Mouse (Mus musculus) liver, postnatal 0 days (tissue): Measurements from ENCODE around the gene Cabin1. TPM values are rescaled to one million over a fixed set of nuclear protein-coding genes. Genes with fewer than 3 reads are reported as not detected.

Experiments
- ATAC-seq: fragments of 200-750 bp; cut with Nextera tagmentation; 2 replicates; pipeline ENCODE4 v1.8.0; 2017; ENCODE audit warnings: mild to moderate bottlenecking, moderate library complexity
- DNase-seq: peaks from one replicate; pipeline ENCODE4 v3.0.0-alpha.2; 2016
- H3K27ac ChIP-seq: fragments of 300-500 bp; sonication (generic); 2 replicates; pipeline ENCODE4 v1.5.1; 2014; ENCODE audit warnings: antibody characterized with exemption, moderate library complexity, mild to moderate bottlenecking, low read depth
- H3K27me3 ChIP-seq: fragments of 300-500 bp; sonication (generic); 2 replicates; pipeline ENCODE4 v1.6.1; 2014; ENCODE audit warnings: low read length, control low read depth, mixed read lengths; ENCODE audit not compliant: insufficient read depth
- H3K36me3 ChIP-seq: fragments of 300-500 bp; sonication (generic); replicated peaks from 2 replicates; pipeline ENCODE4 v1.6.1; 2014; ENCODE audit warnings: mild to moderate bottlenecking, control low read depth, low read length, moderate library complexity, mixed read lengths; ENCODE audit not compliant: insufficient read depth
- H3K4me1 ChIP-seq: fragments of 300-500 bp; sonication (generic); 2 replicates; pipeline ENCODE4 v1.6.1; 2014; ENCODE audit warnings: antibody characterized with exemption, mild to moderate bottlenecking, control low read depth; ENCODE audit not compliant: insufficient read depth
- H3K4me2 ChIP-seq: fragments of 300-500 bp; sonication (generic); 2 replicates; pipeline ENCODE4 v1.6.1; 2014; ENCODE audit warnings: low read depth, mild to moderate bottlenecking, low read length, moderate library complexity, mixed read lengths
- H3K4me3 ChIP-seq: fragments of 300-500 bp; sonication (generic); 2 replicates; pipeline ENCODE4 v1.5.1; 2014; ENCODE audit warnings: low read depth, low read length
- H3K9ac ChIP-seq: fragments of 300-500 bp; sonication (generic); replicated peaks from 2 replicates; pipeline ENCODE4 v1.6.1; 2014; ENCODE audit warnings: mild to moderate bottlenecking, moderate library complexity
- H3K9me3 ChIP-seq: fragments of 300-500 bp; sonication (generic); 2 replicates; pipeline ENCODE4 v1.6.1; 2016; ENCODE audit warnings: mild to moderate bottlenecking, control low read depth, low read length, mixed read lengths
- CTCF ChIP-seq: sonication (generic); IDR thresholded peaks from 2 replicates; pipeline ENCODE4 v1.5.1; 2016; ENCODE audit warnings: antibody characterized with exemption, low read depth
- EP300 ChIP-seq: IDR thresholded peaks from 2 replicates; pipeline ENCODE4 v1.6.1; 2016; ENCODE audit warnings: antibody characterized with exemption, low read depth, mild to moderate bottlenecking
- WGBS: fragments of 180-500 bp; shearing (Covaris S2); extraction: QIAGEN DNeasy Blood & Tissue Kit; methylation state at CpG from one replicate; pipeline ENCODE4 v1.1.7; 2014; ENCODE audit not compliant: insufficient replicate concordance; 5-methylcytosine and 5-hydroxymethylcytosine counted together
- polyA plus RNA-seq: library from polyadenylated mRNA; unstranded; fragments of >200 nt; fragmentation: Nextera tagmentation; extraction: Ambion mirVana; gene quantifications from 2 replicates; pipeline ENCODE4 v1.2.1, GENCODE M21; 2015

Cabin1 gene
- polyA plus RNA-seq, 1 experiment from 2014 or later = 9.1 TPM

- DNase-seq (no peak), ATAC-seq (no peak)
- Histone ChIP-seq H3K36me3 (no peaks in the 10 kb centered on the region), H3K9ac (no peak overlapping the region), H3K4me3 (no peak overlapping the region), H3K27me3 (no peaks in the 10 kb centered on the region), H3K4me1 (no peaks in the 10 kb centered on the region), H3K9me3 (no peaks in the 10 kb centered on the region), H3K4me2 (no peak overlapping the region), H3K27ac (no peak overlapping the region)
- TF ChIP-seq CTCF (no peak), EP300 (no peak)
- 68% methylated on average over 14 of the region's 14 CpGs for WGBS
Observed at GRCm38 (mm10) chr10:75635019-75635692, 129.0 kb downstream of the Cabin1 start.

- H3K27ac ChIP-seq = no peak overlapping the region
- TF ChIP-seq EP300 = no peak
- TF ChIP-seq CTCF = no peak
- ATAC-seq = no peak
- no peaks in the 10 kb centered on the region for H3K9me3 ChIP-seq
- no peaks in the 10 kb centered on the region for H3K27me3 ChIP-seq
- no peaks in the 10 kb centered on the region for H3K36me3 ChIP-seq
- no peak overlapping the region for H3K9ac ChIP-seq
- 83% methylated on average over 8 of the region's 8 CpGs for WGBS
- H3K4me3 ChIP-seq = no peak overlapping the region
- no peaks in the 10 kb centered on the region for H3K4me1 ChIP-seq
- no peak overlapping the region for H3K4me2 ChIP-seq
- DNase-seq = no peak
Observed at GRCm38 (mm10) chr10:75634610-75635009, 129.5 kb downstream of the Cabin1 start.

GRCm38 (mm10) chr10:75633576-75634139 lies 130.5 kb downstream of the Cabin1 start:
- Histone ChIP-seq H3K4me2 (no peak overlapping the region), H3K27me3 (no peaks in the 10 kb centered on the region), H3K27ac (no peak overlapping the region), H3K4me3 (no peak overlapping the region), H3K9ac (no peak overlapping the region), H3K9me3 (peaks cover 3% of the 10 kb centered on the region; the same call in 1 of the 2 replicates), H3K36me3 (no peaks in the 10 kb centered on the region), H3K4me1 (no peaks in the 10 kb centered on the region)
- no peak for DNase-seq
- ATAC-seq = no peak
- TF ChIP-seq CTCF (no peak), EP300 (no peak)
- 70% methylated on average over 14 of the region's 14 CpGs for WGBS

GRCm38 (mm10) chr10:75633048-75633447 lies 131.1 kb downstream of the Cabin1 start:
- Histone ChIP-seq H3K4me2 (no peak overlapping the region), H3K9me3 (peaks cover 3% of the 10 kb centered on the region; the same call in 1 of the 2 replicates), H3K36me3 (no peaks in the 10 kb centered on the region), H3K9ac (no peak overlapping the region), H3K4me1 (no peaks in the 10 kb centered on the region), H3K4me3 (no peak overlapping the region), H3K27me3 (no peaks in the 10 kb centered on the region), H3K27ac (0 out of 2 replicates have a peak overlapping the region, but pooled peaks have one; percentile 22)
- WGBS = 77% methylated on average over 5 of the region's 5 CpGs
- DNase-seq = peak; percentile 20
- peak; percentile 51 for ATAC-seq
- no peak for TF ChIP-seq CTCF
- no peak for TF ChIP-seq EP300

GRCm38 (mm10) chr10:75632633-75633032 lies 131.5 kb downstream of the Cabin1 start:
- no peak overlapping the region for H3K4me3 ChIP-seq
- H3K27ac ChIP-seq = 0 out of 2 replicates have a peak overlapping the region, but pooled peaks have one; percentile 22
- H3K27me3 ChIP-seq = no peaks in the 10 kb centered on the region
- 56% methylated on average over 5 of the region's 5 CpGs for WGBS
- H3K9me3 ChIP-seq = peaks cover 3% of the 10 kb centered on the region; the same call in 1 of the 2 replicates
- H3K4me1 ChIP-seq = no peaks in the 10 kb centered on the region
- H3K36me3 ChIP-seq = no peaks in the 10 kb centered on the region
- TF ChIP-seq CTCF = no peak
- H3K4me2 ChIP-seq = no peak overlapping the region
- DNase-seq (peak; percentile 15), ATAC-seq (peak; percentile 49)
- no peak overlapping the region for H3K9ac ChIP-seq

GRCm38 (mm10) chr10:75627490-75627889 lies 136.7 kb downstream of the Cabin1 start:
- H3K27me3 ChIP-seq = no peaks in the 10 kb centered on the region
- H3K9ac ChIP-seq = no peak overlapping the region
- H3K4me2 ChIP-seq = no peak overlapping the region
- ATAC-seq (no peak), DNase-seq (no peak)
- WGBS = 76% methylated on average over 3 of the region's 3 CpGs
- no peak overlapping the region for H3K27ac ChIP-seq
- H3K9me3 ChIP-seq = peaks cover 3% of the 10 kb centered on the region; the same call in 1 of the 2 replicates
- no peak overlapping the region for H3K4me3 ChIP-seq
- H3K4me1 ChIP-seq = no peaks in the 10 kb centered on the region
- TF ChIP-seq CTCF = no peak
- TF ChIP-seq EP300 = no peak
- H3K36me3 ChIP-seq = no peaks in the 10 kb centered on the region
